Mouse (Mus musculus): Measurements from ENCODE around the gene Olfr704. TPM values are rescaled to one million over a fixed set of nuclear protein-coding genes. Genes with fewer than 3 reads are reported as not detected.

Olfr704 gene
- not detected for polyA plus RNA-seq (2014; fragmentation: Illumina TruSeq; extraction: RNeasy Lipid Tissue Mini Kit (QIAGEN cat#74804); ENCODE audit: low replicate concordance)

DNA sequence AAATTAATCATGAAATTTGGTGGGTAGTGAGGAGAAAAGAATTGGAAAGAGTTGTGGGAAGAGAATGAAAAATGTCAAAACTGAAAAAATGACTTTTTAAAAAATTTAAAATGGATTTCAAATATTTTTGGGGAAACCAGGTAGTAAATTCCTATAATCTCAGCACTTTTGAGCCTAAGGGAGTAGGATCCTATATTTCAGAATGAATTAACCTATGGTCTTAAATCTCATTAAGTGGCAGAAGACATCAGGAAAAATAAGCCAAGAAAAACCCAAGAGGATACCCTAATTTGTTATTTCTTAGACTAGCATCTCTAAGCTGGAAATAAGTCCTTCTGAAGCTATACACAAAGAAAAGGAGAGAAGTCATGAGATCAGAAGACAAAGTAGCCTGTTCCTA lies at the start of gene Olfr704:
Olfr704 (plus strand) TSS at position 301 of the 400 bp plus-strand sequence.

DNA sequence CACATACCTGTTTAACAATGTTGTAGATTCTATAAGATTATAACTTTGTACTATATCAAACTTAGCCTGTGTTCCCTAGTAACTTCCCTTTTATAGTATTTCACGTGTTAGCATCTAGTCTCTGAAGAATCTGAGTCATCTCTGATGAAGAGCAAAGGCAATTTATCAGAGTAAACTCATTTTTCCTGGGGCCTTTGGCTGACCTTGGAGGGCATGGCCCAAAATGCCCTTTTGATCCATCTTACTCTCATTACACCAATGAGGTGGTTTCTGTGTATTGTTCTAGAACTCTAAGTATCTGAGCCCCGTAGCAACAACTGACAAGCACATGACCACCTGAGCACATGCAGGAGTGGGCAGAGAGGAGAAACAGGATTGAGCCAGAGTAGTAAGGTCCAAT lies 49.2 kb upstream of the Olfr704 start, which contains the start of gene Olfr701:
Olfr701 (plus strand) TSS at position 301 of the 400 bp plus-strand sequence.

DNA sequence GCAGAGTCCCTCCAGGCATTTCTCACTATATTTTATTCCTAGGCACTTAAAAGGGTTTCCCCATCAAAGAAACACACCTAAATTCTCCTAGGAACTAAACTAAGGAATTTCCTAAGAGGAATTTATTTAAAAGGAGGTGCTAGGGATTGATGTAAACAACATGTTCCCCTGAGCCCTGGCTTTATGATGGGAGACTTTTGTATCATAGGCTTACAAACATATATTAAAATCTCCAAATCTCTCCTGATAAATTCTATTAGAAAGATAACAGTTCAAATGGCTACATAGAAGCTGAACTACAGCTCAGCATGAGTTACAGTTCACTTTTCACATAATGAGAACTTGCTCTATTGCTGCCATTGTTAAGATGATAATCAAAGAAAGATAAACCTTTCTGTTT lies 29.2 kb upstream of the Olfr704 start, which contains the start of gene Olfr702:
Olfr702 (minus strand) TSS at position 101 of the 400 bp plus-strand sequence.

DNA sequence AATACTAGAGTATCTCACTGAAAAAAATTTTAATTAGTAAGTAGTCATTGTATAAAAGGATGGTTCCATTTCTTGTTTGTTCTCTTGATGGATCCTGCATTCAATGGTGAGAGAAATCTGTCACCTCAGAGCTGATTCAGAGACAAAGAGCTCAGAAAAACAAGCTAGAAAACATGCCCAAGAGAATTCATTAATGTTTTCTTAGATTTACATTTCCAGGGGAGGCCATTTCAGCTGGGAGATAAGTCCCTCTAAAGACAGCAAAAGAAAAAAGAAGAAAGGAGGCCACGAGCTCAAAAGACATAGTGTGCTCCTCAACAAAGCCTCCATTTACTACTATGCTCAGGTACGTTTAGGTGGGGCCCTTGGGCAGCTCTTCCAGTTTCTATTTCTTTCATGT lies 19.9 kb upstream of the Olfr704 start, which contains the start of gene Olfr703:
Olfr703 (plus strand) TSS at position 301 of the 400 bp plus-strand sequence.

DNA sequence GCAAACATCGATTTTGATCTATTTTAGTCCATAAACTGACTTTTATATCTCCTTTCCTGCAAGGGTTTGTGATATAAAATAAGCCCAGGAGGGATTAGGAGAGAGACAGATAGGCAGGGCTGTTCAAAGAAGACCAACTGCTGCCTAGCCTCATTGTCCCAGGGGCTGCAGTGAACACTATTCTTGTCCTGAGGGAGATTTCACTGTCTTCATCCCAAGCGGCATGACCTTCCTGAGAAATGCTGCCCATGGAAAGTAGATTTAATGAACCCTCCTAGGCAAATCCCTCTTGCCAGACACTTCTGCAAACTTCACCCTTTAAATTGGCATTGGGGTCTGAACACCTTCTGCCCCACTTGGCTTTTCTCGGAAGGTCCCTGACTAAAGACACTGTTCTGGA lies 13.8 kb downstream of the Olfr704 start, which contains the start of gene Olfr705:
Olfr705 (minus strand) TSS at position 101 of the 400 bp plus-strand sequence.

DNA sequence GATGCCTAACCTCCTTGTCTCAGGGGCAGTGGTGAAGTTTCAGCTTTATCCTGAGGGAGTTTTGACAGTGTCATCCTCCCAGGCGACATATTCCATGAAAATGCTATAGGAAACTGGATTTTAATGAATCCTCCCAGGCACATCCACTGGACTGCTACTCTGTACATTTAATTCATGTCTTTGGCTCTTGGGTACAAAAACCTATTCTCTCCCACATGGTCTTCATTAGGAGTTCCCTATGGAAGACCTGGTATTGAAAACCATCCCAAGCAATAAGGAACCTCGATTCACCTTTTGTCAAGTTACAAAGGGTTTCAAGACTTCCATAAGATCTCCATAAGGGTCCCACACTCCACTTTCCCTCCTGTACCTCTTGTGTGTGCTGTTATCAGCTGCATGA lies 25.1 kb downstream of the Olfr704 start, which contains the start of gene Olfr706:
Olfr706 (minus strand) TSS at position 101 of the 400 bp plus-strand sequence.

DNA sequence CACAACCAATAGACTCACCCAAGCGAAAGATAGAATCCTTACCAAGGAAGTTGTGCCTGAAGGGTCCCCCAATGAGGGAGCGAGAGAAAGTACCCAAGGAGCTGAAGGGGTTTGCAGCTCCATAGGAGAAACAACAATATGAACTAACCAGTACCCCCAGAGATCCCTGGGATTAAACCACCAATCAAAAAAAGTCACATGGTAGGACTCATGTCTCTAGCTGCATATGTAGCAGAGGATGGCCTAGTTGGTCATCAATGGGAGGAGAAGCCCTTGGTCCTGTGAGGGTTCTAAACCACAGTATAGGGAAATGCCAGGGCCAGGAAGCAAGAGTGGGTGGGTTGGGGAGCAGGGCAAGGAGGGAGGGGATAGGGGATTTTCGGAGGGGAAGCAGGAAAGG lies 38.2 kb downstream of the Olfr704 start, which contains the start of gene Olfr707:
Olfr707 (minus strand) TSS at position 101 of the 400 bp plus-strand sequence.

DNA sequence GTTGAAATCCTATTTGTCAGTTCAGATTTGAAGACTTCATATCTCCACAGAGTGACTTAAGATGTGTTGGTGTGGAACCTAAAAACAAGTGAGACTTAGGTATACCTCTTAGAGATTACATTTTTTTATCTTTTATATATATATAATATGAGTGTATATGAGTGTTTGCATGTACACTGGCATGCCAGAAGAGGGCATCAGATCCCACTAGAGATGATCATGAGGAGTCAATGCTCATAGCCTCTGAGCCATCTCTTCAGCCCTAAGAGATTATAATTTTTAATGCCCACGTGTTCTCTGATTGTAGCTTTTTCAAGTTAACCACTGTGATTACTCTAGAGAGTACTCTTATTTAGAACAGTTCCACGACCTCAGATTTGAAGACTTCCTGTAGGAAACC lies 44.7 kb downstream of the Olfr704 start, which contains the start of gene Olfr1532-ps1:
Olfr1532-ps1 (plus strand) TSS at position 326 of the 400 bp plus-strand sequence.

Other genes with a start within 250 kb of the Olfr704 start
- gene Olfr693, start 182.6 kb upstream of the Olfr704 start, polyA plus RNA-seq (2014; fragmentation: Illumina TruSeq; extraction: RNeasy Lipid Tissue Mini Kit (QIAGEN cat#74804); ENCODE audit: low replicate concordance) = not detected
- gene Olfr694, start 171.4 kb upstream of the Olfr704 start, polyA plus RNA-seq (2014; fragmentation: Illumina TruSeq; extraction: RNeasy Lipid Tissue Mini Kit (QIAGEN cat#74804); ENCODE audit: low replicate concordance) = not detected
- not detected for gene Olfr695, start 146.8 kb upstream of the Olfr704 start, polyA plus RNA-seq (2014; fragmentation: Illumina TruSeq; extraction: RNeasy Lipid Tissue Mini Kit (QIAGEN cat#74804); ENCODE audit: low replicate concordance)
- not detected for gene Olfr697, start 120.7 kb upstream of the Olfr704 start, polyA plus RNA-seq (2014; fragmentation: Illumina TruSeq; extraction: RNeasy Lipid Tissue Mini Kit (QIAGEN cat#74804); ENCODE audit: low replicate concordance)
- gene Olfr698, start 107.8 kb upstream of the Olfr704 start, polyA plus RNA-seq (2014; fragmentation: Illumina TruSeq; extraction: RNeasy Lipid Tissue Mini Kit (QIAGEN cat#74804); ENCODE audit: low replicate concordance) = not detected
- not detected for gene Olfr699, start 70.0 kb upstream of the Olfr704 start, polyA plus RNA-seq (2014; fragmentation: Illumina TruSeq; extraction: RNeasy Lipid Tissue Mini Kit (QIAGEN cat#74804); ENCODE audit: low replicate concordance)
- not detected for gene Olfr700, start 54.4 kb upstream of the Olfr704 start, polyA plus RNA-seq (2014; fragmentation: Illumina TruSeq; extraction: RNeasy Lipid Tissue Mini Kit (QIAGEN cat#74804); ENCODE audit: low replicate concordance)
- not detected for gene Olfr701, start 49.1 kb upstream of the Olfr704 start, polyA plus RNA-seq (2014; fragmentation: Illumina TruSeq; extraction: RNeasy Lipid Tissue Mini Kit (QIAGEN cat#74804); ENCODE audit: low replicate concordance)
- not detected for gene Olfr702, start 29.3 kb upstream of the Olfr704 start, polyA plus RNA-seq (2014; fragmentation: Illumina TruSeq; extraction: RNeasy Lipid Tissue Mini Kit (QIAGEN cat#74804); ENCODE audit: low replicate concordance)
- not detected for gene Olfr703, start 19.8 kb upstream of the Olfr704 start, polyA plus RNA-seq (2014; fragmentation: Illumina TruSeq; extraction: RNeasy Lipid Tissue Mini Kit (QIAGEN cat#74804); ENCODE audit: low replicate concordance)
- not detected for gene Olfr705, start 13.7 kb downstream of the Olfr704 start, polyA plus RNA-seq (2014; fragmentation: Illumina TruSeq; extraction: RNeasy Lipid Tissue Mini Kit (QIAGEN cat#74804); ENCODE audit: low replicate concordance)
- not detected for gene Olfr706, start 25.0 kb downstream of the Olfr704 start, polyA plus RNA-seq (2014; fragmentation: Illumina TruSeq; extraction: RNeasy Lipid Tissue Mini Kit (QIAGEN cat#74804); ENCODE audit: low replicate concordance)
- gene Olfr707, start 38.1 kb downstream of the Olfr704 start, polyA plus RNA-seq (2014; fragmentation: Illumina TruSeq; extraction: RNeasy Lipid Tissue Mini Kit (QIAGEN cat#74804); ENCODE audit: low replicate concordance) = not detected
- 0.45 TPM for gene Olfr1532-ps1, start 44.8 kb downstream of the Olfr704 start, polyA plus RNA-seq (2014; fragmentation: Illumina TruSeq; extraction: RNeasy Lipid Tissue Mini Kit (QIAGEN cat#74804); ENCODE audit: low replicate concordance)
- gene Olfr709-ps1, start 69.0 kb downstream of the Olfr704 start, polyA plus RNA-seq (2014; fragmentation: Illumina TruSeq; extraction: RNeasy Lipid Tissue Mini Kit (QIAGEN cat#74804); ENCODE audit: low replicate concordance) = not detected
- gene Olfr710, start 85.1 kb downstream of the Olfr704 start, polyA plus RNA-seq (2014; fragmentation: Illumina TruSeq; extraction: RNeasy Lipid Tissue Mini Kit (QIAGEN cat#74804); ENCODE audit: low replicate concordance) = not detected
- not detected for gene Olfr6, start 100.8 kb downstream of the Olfr704 start, polyA plus RNA-seq (2014; fragmentation: Illumina TruSeq; extraction: RNeasy Lipid Tissue Mini Kit (QIAGEN cat#74804); ENCODE audit: low replicate concordance)
- not detected for gene Olfr711, start 112.3 kb downstream of the Olfr704 start, polyA plus RNA-seq (2014; fragmentation: Illumina TruSeq; extraction: RNeasy Lipid Tissue Mini Kit (QIAGEN cat#74804); ENCODE audit: low replicate concordance)
- not detected for gene Olfr2, start 142.9 kb downstream of the Olfr704 start, polyA plus RNA-seq (2014; fragmentation: Illumina TruSeq; extraction: RNeasy Lipid Tissue Mini Kit (QIAGEN cat#74804); ENCODE audit: low replicate concordance)
- gene Olfr713, start 168.0 kb downstream of the Olfr704 start, polyA plus RNA-seq (2014; fragmentation: Illumina TruSeq; extraction: RNeasy Lipid Tissue Mini Kit (QIAGEN cat#74804); ENCODE audit: low replicate concordance) = 0.19 TPM
- not detected for gene Olfr714, start 207.8 kb downstream of the Olfr704 start, polyA plus RNA-seq (2014; fragmentation: Illumina TruSeq; extraction: RNeasy Lipid Tissue Mini Kit (QIAGEN cat#74804); ENCODE audit: low replicate concordance)
- gene Olfr17, start 230.0 kb downstream of the Olfr704 start, polyA plus RNA-seq (2014; fragmentation: Illumina TruSeq; extraction: RNeasy Lipid Tissue Mini Kit (QIAGEN cat#74804); ENCODE audit: low replicate concordance) = not detected
- gene Olfr715b, start 247.2 kb downstream of the Olfr704 start, polyA plus RNA-seq (2014; fragmentation: Illumina TruSeq; extraction: RNeasy Lipid Tissue Mini Kit (QIAGEN cat#74804); ENCODE audit: low replicate concordance) = not detected